Mouse (Mus musculus) neural tube, embryonic 11.5 days (tissue): ENCODE measurements around the gene Scarf2. TPM values are rescaled to one million over a fixed set of nuclear protein-coding genes. Genes with fewer than 3 reads are reported as not detected.
A peak's percentile ranks its signal among the peaks of the same experiment; 100 is the strongest.

ENCODE experiments used
- ATAC-seq: fragments of 200-750 bp; cut with Nextera tagmentation; 2 replicates; pipeline ENCODE4 v1.8.0; 2017; ENCODE audit warnings: moderate number of reproducible peaks, mild to moderate bottlenecking, moderate TSS enrichment, moderate library complexity; ENCODE audit not compliant: insufficient read depth, low FRiP score, low TSS enrichment
- DNase-seq: peaks from one replicate; pipeline ENCODE4 v3.0.0-alpha.2; 2015; ENCODE audit warnings: low spot score
- H3K27ac ChIP-seq: fragments of 300-500 bp; sonication (generic); 2 replicates; pipeline ENCODE4 v1.5.1; 2014; ENCODE audit warnings: low read depth, mild to moderate bottlenecking, low read length
- H3K27me3 ChIP-seq: fragments of 300-500 bp; sonication (generic); 2 replicates; pipeline ENCODE4 v1.6.1; 2014; ENCODE audit warnings: mild to moderate bottlenecking, low read length, mixed read lengths; ENCODE audit not compliant: control insufficient read depth, insufficient read depth
- H3K36me3 ChIP-seq: fragments of 300-500 bp; sonication (generic); 2 replicates; pipeline ENCODE4 v1.6.1; 2014; ENCODE audit warnings: mild to moderate bottlenecking, low read length, moderate library complexity, mixed read lengths; ENCODE audit not compliant: control insufficient read depth, insufficient read depth
- H3K4me1 ChIP-seq: fragments of 300-500 bp; sonication (generic); 2 replicates; pipeline ENCODE4 v1.6.1; 2014; ENCODE audit warnings: low read length, mixed read lengths; ENCODE audit not compliant: control insufficient read depth, insufficient read depth
- H3K4me2 ChIP-seq: fragments of 300-500 bp; sonication (generic); 2 replicates; pipeline ENCODE4 v1.6.1; 2014; ENCODE audit warnings: low read depth, mild to moderate bottlenecking, moderate library complexity
- H3K4me3 ChIP-seq: fragments of 300-500 bp; sonication (generic); 2 replicates; pipeline ENCODE4 v1.5.1; 2014; ENCODE audit warnings: low read depth, low read length
- H3K9ac ChIP-seq: fragments of 300-500 bp; sonication (generic); 2 replicates; pipeline ENCODE4 v1.6.1; 2014; ENCODE audit warnings: mild to moderate bottlenecking, low read length
- H3K9me3 ChIP-seq: fragments of 300-500 bp; sonication (generic); 2 replicates; pipeline ENCODE4 v1.6.1; 2016; ENCODE audit warnings: low read length; ENCODE audit not compliant: control insufficient read depth
- WGBS: fragments of 180-500 bp; shearing (Covaris S2); extraction: QIAGEN DNeasy Blood & Tissue Kit; methylation state at CpG from one replicate; pipeline ENCODE4 v1.1.7; 2014; 5-methylcytosine and 5-hydroxymethylcytosine counted together
- polyA plus RNA-seq: library from polyadenylated mRNA; unstranded; fragments of >200 nt; fragmentation: Nextera tagmentation; extraction: Ambion mirVana; gene quantifications from 2 replicates; pipeline ENCODE4 v1.2.1, GENCODE M21; 2014

Scarf2 gene
- 9.5 and 13.1 TPM in 2 replicates for polyA plus RNA-seq

- WGBS: under 1% methylated on average over 46 of the region's 81 CpGs
- Histone ChIP-seq H3K4me3 (peak within 1 kb of the TSS; percentile 55), H3K4me1 (peaks cover 8% of the 10 kb centered on the region; the same call in 1 of the 2 replicates)
Observed at GRCm38 (mm10) chr16:17796971-17797811, at the start of gene Scarf2. TSS of gene Scarf2 (plus strand) at chr16:17797282.

DNA sequence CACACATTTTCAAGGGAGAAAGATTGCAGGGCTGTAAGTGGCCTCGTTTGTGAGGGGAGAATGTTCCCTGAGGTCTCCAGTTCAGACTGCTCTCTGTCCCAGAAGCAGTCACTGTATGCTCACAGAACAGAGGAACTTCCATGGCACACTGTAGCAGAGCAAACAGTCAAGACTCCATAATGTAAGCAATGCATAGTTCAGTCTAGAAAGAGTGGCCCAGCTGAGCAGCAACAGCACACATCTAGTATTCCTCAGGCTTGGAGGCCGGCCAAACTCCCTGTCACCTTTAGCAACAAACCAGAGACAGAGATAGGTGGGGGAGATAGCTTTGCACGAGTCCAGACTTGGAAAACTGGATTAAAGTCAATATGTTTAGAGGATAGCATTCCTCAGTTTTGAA lies 44.1 kb upstream of the Scarf2 start:
- Histone ChIP-seq H3K9me3 (no peaks in the 10 kb centered on the region), H3K4me1 (no peaks in the 10 kb centered on the region), H3K4me3 (no peak overlapping the region), H3K27ac (no peak overlapping the region), H3K4me2 (no peak overlapping the region), H3K27me3 (no peaks in the 10 kb centered on the region), H3K36me3 (no peaks in the 10 kb centered on the region), H3K9ac (no peak overlapping the region)
- DNase-seq: no peak
- no peak for ATAC-seq
- 33% methylated on average over 3 of the region's 3 CpGs for WGBS

More at GRCm38 (mm10) chr16:17796971-17797811, at the start of gene Scarf2:
- DNase-seq: peak; percentile 71
- H3K27me3 ChIP-seq: peaks cover 66% of the 10 kb centered on the region
- no peaks in the 10 kb centered on the region for H3K9me3 ChIP-seq
- H3K9ac ChIP-seq: peak within 1 kb of the TSS; percentile 73
- no peaks in the 10 kb centered on the region; the same call in 1 of the 2 replicates for H3K36me3 ChIP-seq
- H3K4me2 ChIP-seq: peak within 1 kb of the TSS; percentile 65
- H3K27ac ChIP-seq: peak within 1 kb of the TSS; percentile 24
- peak; percentile 21; the same call in 1 of the 2 replicates for ATAC-seq

- H3K9me3 ChIP-seq: no peaks in the 10 kb centered on the region
- no peak overlapping the region for H3K4me3 ChIP-seq
- no peaks in the 10 kb centered on the region for H3K36me3 ChIP-seq
- 48% methylated on average over 1 of the region's 1 CpGs for WGBS
- no peaks in the 10 kb centered on the region for H3K27me3 ChIP-seq
- no peak overlapping the region for H3K27ac ChIP-seq
- H3K9ac ChIP-seq: no peak overlapping the region
- ATAC-seq: no peak
- no peak for DNase-seq
- H3K4me1 ChIP-seq: no peaks in the 10 kb centered on the region
- H3K4me2 ChIP-seq: no peak overlapping the region
Observed at GRCm38 (mm10) chr16:17753686-17754085, 43.4 kb upstream of the Scarf2 start.

- H3K9me3 ChIP-seq: no peaks in the 10 kb centered on the region
- H3K27me3 ChIP-seq: no peaks in the 10 kb centered on the region
- H3K4me3 ChIP-seq: no peak overlapping the region
- H3K9ac ChIP-seq: no peak overlapping the region
- ATAC-seq (no peak), DNase-seq (no peak)
- 96% methylated on average over 1 of the region's 1 CpGs for WGBS
- H3K36me3 ChIP-seq: no peaks in the 10 kb centered on the region
- H3K27ac ChIP-seq: no peak overlapping the region
- no peak overlapping the region for H3K4me2 ChIP-seq
- peaks cover 7% of the 10 kb centered on the region for H3K4me1 ChIP-seq
Observed at GRCm38 (mm10) chr16:17757756-17758155, 39.3 kb upstream of the Scarf2 start.

- no peak for ATAC-seq
- Histone ChIP-seq H3K4me2 (peak overlapping the region; percentile 96), H3K27me3 (no peaks in the 10 kb centered on the region), H3K9me3 (no peaks in the 10 kb centered on the region), H3K4me3 (peak overlapping the region; percentile 66), H3K4me1 (peaks cover 7% of the 10 kb centered on the region), H3K27ac (no peak overlapping the region), H3K9ac (peak overlapping the region; percentile 87), H3K36me3 (no peaks in the 10 kb centered on the region)
- no peak for DNase-seq
- WGBS: 57% methylated on average over 9 of the region's 9 CpGs
Observed at GRCm38 (mm10) chr16:17758902-17759301, 38.2 kb upstream of the Scarf2 start.

DNA sequence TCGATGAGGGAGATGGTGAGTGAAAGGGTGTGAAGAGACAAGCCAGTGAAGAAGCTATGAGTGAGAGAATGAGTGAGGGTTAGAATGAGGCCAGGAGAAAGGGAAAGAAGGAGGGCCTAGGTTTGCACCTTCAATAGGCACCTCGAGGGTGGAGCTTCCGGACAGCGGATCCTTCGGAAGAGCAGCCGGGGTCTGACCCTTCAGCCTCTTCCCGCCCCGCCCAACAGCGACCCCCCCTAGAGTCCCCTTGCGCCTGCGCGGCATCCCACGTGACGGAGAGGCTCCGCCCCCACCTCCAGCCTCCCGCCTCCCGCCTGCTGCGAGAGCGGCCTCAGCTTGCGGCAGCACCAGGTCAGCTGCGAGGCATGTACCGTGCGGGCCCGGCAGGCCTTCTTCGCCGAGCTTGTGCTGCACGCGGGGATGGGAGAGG lies 37.7 kb upstream of the Scarf2 start, which contains the start of gene Klhl22:
Klhl22 (plus strand) TSS at position 275 of the 430 bp plus-strand sequence.
- no peaks in the 10 kb centered on the region for H3K36me3 ChIP-seq
- H3K4me3 ChIP-seq: peak within 1 kb of the TSS; percentile 66
- WGBS: 3% methylated on average over 24 of the region's 28 CpGs
- peak within 1 kb of the TSS; percentile 87 for H3K9ac ChIP-seq
- peak within 1 kb of the TSS; percentile 96 for H3K4me2 ChIP-seq
- no peaks in the 10 kb centered on the region for H3K27me3 ChIP-seq
- ATAC-seq (peak; percentile 89), DNase-seq (peak; percentile 96)
- no peaks in the 10 kb centered on the region for H3K9me3 ChIP-seq
- peaks cover 7% of the 10 kb centered on the region for H3K4me1 ChIP-seq
- H3K27ac ChIP-seq: peak within 1 kb of the TSS; percentile 42

- WGBS: 2% methylated on average over 43 of the region's 54 CpGs
- peak; percentile 69 for ATAC-seq
Observed at GRCm38 (mm10) chr16:17759813-17760321, 37.2 kb upstream of the Scarf2 start.

GRCm38 (mm10) chr16:17760657-17761056 lies 36.4 kb upstream of the Scarf2 start:
- H3K36me3 ChIP-seq: no peaks in the 10 kb centered on the region
- H3K27ac ChIP-seq: no peak overlapping the region
- 37% methylated on average over 8 of the region's 8 CpGs for whole genome bisulfite sequencing
- peak overlapping the region; percentile 96; the same call in 1 of the 2 replicates for H3K4me2 ChIP-seq
- no peaks in the 10 kb centered on the region for H3K9me3 ChIP-seq
- H3K4me3 ChIP-seq: peak overlapping the region; percentile 66; the same call in 1 of the 2 replicates
- H3K4me1 ChIP-seq: peaks cover 7% of the 10 kb centered on the region
- ATAC-seq: no peak
- no peaks in the 10 kb centered on the region for H3K27me3 ChIP-seq
- H3K9ac ChIP-seq: no peak overlapping the region
- peak; percentile 58 for DNase-seq

More at GRCm38 (mm10) chr16:17759813-17760321, 37.2 kb upstream of the Scarf2 start:
- H3K4me3 ChIP-seq: peak overlapping the region; percentile 66
- H3K4me2 ChIP-seq: peak overlapping the region; percentile 96
- H3K27me3 ChIP-seq: no peaks in the 10 kb centered on the region
- no peaks in the 10 kb centered on the region for H3K36me3 ChIP-seq
- H3K27ac ChIP-seq: peak overlapping the region; percentile 42
- H3K9me3 ChIP-seq: no peaks in the 10 kb centered on the region
- peak overlapping the region; percentile 87 for H3K9ac ChIP-seq
- peak; percentile 58 for DNase-seq
- H3K4me1 ChIP-seq: peaks cover 7% of the 10 kb centered on the region
